Mouse (Mus musculus) 3134 (cell line): ENCODE results near the gene Ankrd22.

ENCODE experiments used
- DNase-seq: peaks from one replicate; pipeline ENCODE4 v3.0.0-alpha.2; 2011; ENCODE audit warnings: low spot score; ENCODE audit not compliant: insufficient read length; ENCODE audit errors: extremely low read depth

Ankrd22 gene

DNA sequence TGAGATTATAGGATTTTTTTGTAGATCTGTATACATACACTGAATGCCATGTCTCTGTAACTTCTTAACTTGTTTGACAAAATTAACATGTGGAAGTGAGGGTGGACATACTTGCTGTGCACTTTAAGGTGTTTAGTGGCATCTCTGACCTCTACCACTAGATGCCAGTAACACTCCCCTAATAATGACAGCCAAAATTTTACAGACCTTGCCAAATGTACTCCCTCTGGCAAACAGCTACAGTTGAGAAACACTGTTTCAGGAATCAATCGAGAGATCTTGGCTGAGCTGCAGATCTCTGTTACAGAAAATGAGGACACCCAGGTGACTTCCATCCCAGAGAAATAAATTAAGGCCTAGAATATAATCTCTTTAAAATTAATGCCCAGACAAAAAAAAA, 69.6 kb downstream of the Ankrd22 start:
- DNase-seq = no peak

DNA sequence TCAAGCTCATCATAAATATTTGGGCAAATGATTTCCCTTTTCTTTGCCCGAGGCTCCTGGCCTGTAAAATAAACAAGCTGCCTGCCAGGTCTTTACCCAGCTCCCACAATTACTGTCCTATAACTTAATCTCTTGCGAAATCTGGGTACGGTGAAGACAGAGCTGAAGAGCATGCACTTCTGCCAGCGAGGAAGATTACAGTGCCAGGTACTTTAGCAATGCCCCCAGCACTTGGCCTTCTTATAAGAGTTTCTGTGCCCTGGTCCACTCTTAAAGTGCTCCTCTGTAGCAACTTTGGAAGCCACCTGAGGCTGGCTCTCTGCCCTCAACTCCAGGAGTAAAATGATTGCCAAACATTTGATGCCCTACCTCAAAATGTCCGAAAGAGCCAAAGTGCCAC, 70.5 kb downstream of the Ankrd22 start:
- no peak for DNase-seq

DNA sequence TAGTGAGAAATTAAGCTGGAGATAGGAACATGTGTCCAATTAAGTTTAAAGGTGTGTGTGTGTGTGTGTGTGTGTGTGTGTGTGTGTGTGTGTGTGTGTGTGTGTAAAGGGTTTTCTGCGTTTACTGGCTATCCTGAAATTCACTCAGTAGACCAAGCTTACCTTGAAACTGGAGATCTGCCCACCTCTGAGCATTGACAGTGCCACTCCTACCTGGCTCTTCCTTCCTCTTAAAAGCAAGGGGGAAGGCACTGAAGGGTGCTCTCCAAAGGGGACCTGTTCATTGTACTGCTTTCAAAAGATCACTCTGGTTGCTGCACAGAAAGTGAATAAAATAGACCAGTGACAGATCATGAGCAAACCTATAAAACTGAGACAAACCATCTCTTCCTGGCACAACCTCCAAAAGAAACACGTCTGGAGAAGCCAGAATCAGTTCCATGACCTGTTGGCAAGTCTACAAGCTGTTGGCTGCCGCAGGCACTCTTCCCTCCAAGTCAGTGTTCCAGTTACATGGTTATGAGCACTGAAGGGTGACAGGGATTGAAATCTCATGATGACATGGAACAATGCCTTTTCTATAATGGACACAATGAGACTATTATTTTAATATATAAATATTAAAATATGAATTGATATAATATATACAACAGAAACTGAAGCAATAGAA, 76.7 kb downstream of the Ankrd22 start:
- DNase-seq = no peak

DNA sequence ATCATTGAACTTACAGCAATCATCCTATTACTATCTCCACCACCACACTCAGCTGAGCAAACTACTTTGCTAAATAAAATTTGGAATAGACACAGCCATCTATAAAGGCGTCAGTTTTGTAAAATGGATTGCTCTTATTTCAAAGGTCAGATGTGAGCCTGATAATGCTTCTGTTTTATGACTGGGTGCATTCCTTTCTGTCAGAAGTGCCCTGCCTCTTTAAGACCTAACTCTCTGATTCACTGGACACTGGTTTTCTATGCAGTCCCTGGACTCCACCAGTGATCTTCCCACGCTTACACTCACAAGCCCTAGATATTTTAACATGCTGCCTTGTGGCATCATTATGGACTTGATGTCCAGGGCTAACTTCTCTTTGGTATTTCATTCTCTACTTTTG, 87.7 kb downstream of the Ankrd22 start:
- DNase-seq = no peak

DNA sequence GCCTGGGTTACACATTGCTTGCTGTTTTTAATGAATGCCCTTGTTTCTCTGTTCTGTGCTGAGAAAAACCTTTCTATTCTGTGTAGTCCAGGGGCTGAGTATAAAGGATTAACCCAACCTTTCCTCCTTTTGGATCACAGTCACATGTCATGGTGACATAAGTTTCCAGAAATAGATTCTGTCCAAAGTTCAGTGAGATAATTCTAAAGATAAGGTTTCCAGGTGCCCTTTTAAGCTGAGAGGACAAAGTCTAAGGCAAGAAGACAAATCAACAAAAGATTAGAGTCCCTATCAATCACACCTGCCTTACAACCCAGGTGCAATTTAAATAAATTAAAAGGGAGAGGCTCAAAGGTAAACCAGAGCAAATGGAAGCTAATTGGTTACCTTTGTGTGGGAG, 91.6 kb downstream of the Ankrd22 start:
- no peak for DNase-seq
